Mouse (Mus musculus) brain, embryonic 18.5 days (tissue): Measurements from ENCODE around the gene Xpr1.

ENCODE experiments used
- DNase-seq: peaks from one replicate; pipeline ENCODE4 v3.0.0-alpha.2; 2012; ENCODE audit warnings: low read depth, low spot score

Gene Xpr1

GRCm38 (mm10) chr1:155407697-155408576, 9.3 kb downstream of the Xpr1 start:
- no peak for DNase-seq

GRCm38 (mm10) chr1:155400056-155400455, 17.2 kb downstream of the Xpr1 start:
- no peak for DNase-seq

GRCm38 (mm10) chr1:155394829-155395228, 22.4 kb downstream of the Xpr1 start:
- no peak for DNase-seq

- no peak for DNase-seq
Measured at GRCm38 (mm10) chr1:155394021-155394420, 23.2 kb downstream of the Xpr1 start.

- no peak for DNase-seq
Measured at GRCm38 (mm10) chr1:155392825-155393224, 24.4 kb downstream of the Xpr1 start.

GRCm38 (mm10) chr1:155391537-155391936, 25.7 kb downstream of the Xpr1 start:
- DNase-seq: no peak

GRCm38 (mm10) chr1:155388418-155388817, 28.8 kb downstream of the Xpr1 start:
- no peak for DNase-seq

- DNase-seq: no peak
Measured at GRCm38 (mm10) chr1:155386551-155386950, 30.7 kb downstream of the Xpr1 start.

- no peak for DNase-seq
Measured at GRCm38 (mm10) chr1:155383319-155384302, 33.6 kb downstream of the Xpr1 start.

- DNase-seq: no peak
Measured at GRCm38 (mm10) chr1:155381931-155382330, 35.3 kb downstream of the Xpr1 start.

GRCm38 (mm10) chr1:155379289-155379688, 37.9 kb downstream of the Xpr1 start:
- DNase-seq: no peak

- DNase-seq: no peak
Measured at GRCm38 (mm10) chr1:155372821-155373220, 44.4 kb downstream of the Xpr1 start.

- DNase-seq: no peak
Measured at GRCm38 (mm10) chr1:155370075-155370658, 47.0 kb downstream of the Xpr1 start.

GRCm38 (mm10) chr1:155366366-155366765, 50.8 kb downstream of the Xpr1 start:
- no peak for DNase-seq

- DNase-seq: no peak
Measured at GRCm38 (mm10) chr1:155361502-155362126, 55.6 kb downstream of the Xpr1 start.

- no peak for DNase-seq
Measured at GRCm38 (mm10) chr1:155353096-155353495, 64.1 kb downstream of the Xpr1 start.

- DNase-seq: no peak
Measured at GRCm38 (mm10) chr1:155351527-155351926, 65.7 kb downstream of the Xpr1 start.

GRCm38 (mm10) chr1:155348491-155348890, 68.7 kb downstream of the Xpr1 start:
- DNase-seq: no peak

GRCm38 (mm10) chr1:155347339-155347738, 69.9 kb downstream of the Xpr1 start:
- no peak for DNase-seq

GRCm38 (mm10) chr1:155344019-155344418, 73.2 kb downstream of the Xpr1 start:
- no peak for DNase-seq

- no peak for DNase-seq
Measured at GRCm38 (mm10) chr1:155339622-155340021, 77.6 kb downstream of the Xpr1 start.
